Mouse (Mus musculus) lung, postnatal 0 days (tissue): Measurements from ENCODE around the gene Pdzrn3.

Source experiments
- CTCF ChIP-seq: IDR thresholded peaks from 2 replicates; pipeline ENCODE4 v1.5.1; 2016; ENCODE audit warnings: antibody characterized with exemption, mild to moderate bottlenecking
- EP300 ChIP-seq: IDR thresholded peaks from 2 replicates; pipeline ENCODE4 v1.6.1; 2016; ENCODE audit warnings: antibody characterized with exemption, mild to moderate bottlenecking, control low read depth

DNA sequence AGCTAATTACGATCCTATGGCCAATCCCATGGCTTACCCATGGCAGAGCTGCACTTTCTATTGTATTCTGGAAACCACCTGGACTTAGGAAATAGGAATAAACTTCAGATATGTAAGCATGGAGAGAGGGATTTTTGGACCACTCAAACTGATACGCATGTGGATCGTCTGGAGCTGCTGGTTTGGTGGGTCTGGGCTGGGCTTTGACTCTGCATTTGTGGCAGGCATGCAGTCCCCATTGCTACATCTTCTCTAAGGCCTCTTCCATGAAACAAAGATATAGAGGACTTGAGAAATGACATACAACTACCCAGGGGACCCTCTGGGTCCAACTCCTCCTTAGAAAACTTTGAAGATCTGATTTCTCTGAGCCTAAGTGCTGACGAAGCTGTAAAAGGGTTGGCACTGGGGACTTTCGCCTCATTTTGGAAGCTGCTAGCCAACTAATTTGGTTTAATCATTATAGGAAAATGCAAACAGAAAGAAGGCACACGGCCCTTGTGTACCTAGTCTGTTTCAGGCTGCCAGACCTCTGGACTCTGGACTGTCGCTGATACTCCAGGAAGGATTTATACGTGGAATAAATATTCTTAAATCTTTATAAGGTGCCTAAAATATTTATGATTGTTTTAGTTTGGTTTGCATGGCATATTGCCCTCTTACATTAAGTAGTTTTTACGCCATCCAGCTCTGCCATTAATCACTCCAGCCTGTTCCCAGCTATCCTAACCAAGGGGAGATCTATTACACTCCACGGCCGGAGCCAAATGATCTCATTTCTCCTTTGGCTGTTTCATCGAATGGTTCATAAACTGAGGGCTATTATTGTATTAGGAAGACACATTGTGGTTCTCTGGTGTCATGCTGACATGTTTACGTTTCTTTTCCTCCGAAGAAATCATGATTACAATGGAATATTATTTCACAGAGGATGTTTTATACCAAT lies 275.7 kb downstream of the Pdzrn3 start:
- TF ChIP-seq CTCF (no peak), EP300 (no peak)
